Mouse (Mus musculus) CD4-positive helper T cell, adult 2 months (primary cell): ENCODE data around the gene Mrln.

Experiments used
- DNase-seq: peaks from one replicate; pipeline ENCODE4 v3.0.0-alpha.2; 2012; ENCODE audit warnings: low read depth, missing footprints, low spot score

Mrln gene

GRCm38 (mm10) chr10:70254666-70255065, 50.2 kb downstream of the Mrln start:
- no peak for DNase-seq

GRCm38 (mm10) chr10:70255601-70256210, 51.2 kb downstream of the Mrln start:
- DNase-seq = no peak

- no peak for DNase-seq
These were observed 52.6 kb downstream of the Mrln start for GRCm38 (mm10) chr10:70257029-70257428.

GRCm38 (mm10) chr10:70260904-70261303, 56.4 kb downstream of the Mrln start:
- DNase-seq = no peak

- DNase-seq = no peak
These were observed 57.6 kb downstream of the Mrln start for GRCm38 (mm10) chr10:70262051-70262450.

GRCm38 (mm10) chr10:70263681-70264189, 59.3 kb downstream of the Mrln start:
- DNase-seq = no peak

GRCm38 (mm10) chr10:70264337-70265036, 60.0 kb downstream of the Mrln start:
- DNase-seq = peak; percentile 4

GRCm38 (mm10) chr10:70266501-70266900, 62.0 kb downstream of the Mrln start:
- DNase-seq = no peak

- no peak for DNase-seq
These were observed 64.3 kb downstream of the Mrln start for GRCm38 (mm10) chr10:70268581-70269446.
